Mouse (Mus musculus) right cerebral cortex, adult 18-20 months (tissue): Measurements from ENCODE around the gene Hoxb3.

Experiments used
- DNase-seq: peaks from one replicate; pipeline ENCODE4 v3.0.0; 2022; ENCODE audit warnings: mixed read lengths

The Hoxb3 gene

DNA sequence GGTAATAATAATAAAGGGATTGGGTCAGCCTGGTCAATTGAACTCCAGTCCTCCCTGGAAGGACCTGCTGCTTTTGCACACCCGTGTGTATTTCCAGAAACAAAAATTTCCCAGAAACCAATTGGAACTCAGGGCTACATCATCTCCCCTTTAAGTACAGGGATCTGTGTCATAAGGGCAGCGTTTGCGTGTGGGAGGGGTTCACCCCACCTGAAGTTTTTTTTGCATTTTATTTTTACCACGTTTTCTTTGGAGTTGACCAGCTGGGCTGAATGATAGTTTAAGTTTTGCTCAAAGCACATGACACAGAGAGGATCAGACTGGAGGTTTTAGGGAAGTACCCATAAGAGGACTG lies 19.4 kb downstream of the Hoxb3 start:
- no peak for DNase-seq

DNA sequence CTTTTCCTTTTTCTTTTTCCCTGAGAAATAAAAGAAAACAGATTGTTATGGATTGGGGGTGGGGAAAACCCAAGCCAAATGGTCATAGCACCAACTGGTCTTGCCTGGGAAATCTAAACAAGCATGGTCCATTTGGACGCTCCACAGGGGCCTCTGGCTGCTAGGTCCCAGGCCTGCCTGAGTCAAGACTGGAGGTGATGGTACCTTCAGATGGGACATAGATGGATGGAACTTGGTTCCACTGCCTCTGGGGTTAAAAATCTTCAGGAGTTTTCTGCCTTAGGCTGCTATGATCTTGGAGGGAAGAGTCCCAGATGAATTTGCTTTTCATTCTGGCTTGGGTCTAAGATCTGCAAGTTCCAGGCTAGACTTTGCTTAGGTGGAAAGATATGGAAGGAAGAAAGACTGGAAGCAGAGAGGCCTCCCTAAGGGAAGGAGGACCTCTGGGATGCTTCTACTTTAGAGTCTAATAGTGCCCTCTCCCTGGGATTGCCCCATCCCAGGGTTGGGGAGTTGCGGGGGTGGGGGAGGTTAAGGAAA lies 20.1 kb downstream of the Hoxb3 start:
- no peak for DNase-seq

DNA sequence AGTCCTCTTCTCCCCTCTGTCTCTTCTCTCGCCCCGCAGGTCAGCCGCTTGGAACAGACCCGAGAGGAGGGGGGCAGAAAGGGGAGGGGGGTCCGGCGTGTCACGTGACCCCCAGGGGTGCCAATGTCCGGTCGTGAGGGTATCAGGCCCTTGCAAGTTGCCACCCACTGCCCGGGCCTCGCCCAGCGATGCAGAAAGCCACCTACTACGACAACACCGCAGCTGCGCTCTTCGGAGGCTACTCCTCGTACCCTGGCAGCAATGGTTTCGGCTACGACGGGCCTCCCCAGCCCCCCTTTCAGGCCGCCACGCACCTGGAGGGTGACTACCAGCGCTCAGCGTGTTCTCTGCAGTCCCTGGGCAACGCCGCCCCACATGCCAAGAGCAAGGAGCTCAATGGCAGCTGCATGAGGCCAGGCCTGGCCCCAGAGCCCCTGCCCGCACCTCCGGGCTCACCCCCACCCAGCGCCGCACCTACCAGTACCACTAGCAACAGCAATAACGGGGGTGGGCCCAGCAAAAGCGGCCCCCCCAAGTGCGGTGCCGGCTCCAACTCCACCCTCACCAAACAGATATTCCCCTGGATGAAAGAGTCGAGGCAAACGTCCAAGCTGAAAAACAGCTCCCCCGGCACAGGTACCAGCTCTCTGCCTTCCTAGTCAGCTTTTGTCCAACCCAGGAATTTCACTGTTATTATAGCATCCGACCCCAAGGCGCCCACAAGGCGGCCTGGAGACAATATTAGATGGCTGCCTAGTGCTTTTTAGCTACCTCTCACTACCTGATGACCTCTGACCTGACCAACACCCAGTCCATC lies 21.1 kb downstream of the Hoxb3 start:
- no peak for DNase-seq

DNA sequence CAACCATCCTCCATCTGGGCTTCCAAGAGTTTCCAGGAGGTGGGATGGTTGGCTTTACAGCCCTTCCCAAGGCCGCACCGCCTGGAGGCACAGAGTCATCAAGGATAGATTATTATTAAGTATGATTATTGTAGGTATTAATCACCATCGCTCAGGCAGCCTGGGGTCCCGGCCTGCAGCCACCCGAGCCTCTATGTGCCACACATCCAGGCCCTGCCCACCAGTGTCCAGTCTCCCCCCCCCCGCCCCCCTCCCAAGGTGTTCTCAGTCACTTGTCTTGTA lies 21.7 kb downstream of the Hoxb3 start:
- no peak for DNase-seq

DNA sequence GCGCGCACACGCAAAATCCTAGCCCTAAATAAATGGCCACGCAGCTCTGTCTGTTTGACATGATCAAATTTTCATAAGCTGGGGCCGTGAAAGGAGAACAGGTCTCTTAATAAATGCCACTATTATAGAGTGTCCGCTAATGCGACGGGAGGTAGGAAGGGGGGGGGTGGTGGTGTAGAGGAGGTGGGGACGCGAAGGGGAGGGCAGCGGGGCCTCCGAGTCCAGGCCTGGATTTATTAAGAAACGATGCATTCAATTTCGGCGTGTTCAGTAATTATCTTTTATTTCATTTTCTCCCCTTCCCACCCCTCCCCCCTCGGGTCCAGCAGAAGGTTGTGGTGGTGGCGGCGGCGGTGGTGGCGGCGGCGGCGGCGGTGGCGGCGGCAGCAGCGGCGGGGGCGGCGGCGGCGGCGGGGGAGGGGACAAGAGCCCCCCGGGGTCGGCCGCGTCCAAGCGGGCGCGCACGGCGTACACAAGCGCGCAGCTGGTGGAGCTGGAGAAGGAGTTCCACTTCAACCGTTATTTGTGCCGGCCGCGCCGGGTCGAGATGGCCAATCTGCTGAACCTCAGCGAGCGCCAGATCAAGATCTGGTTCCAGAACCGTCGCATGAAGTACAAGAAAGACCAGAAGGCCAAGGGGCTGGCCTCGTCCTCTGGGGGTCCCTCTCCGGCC lies 22.2 kb downstream of the Hoxb3 start:
- no peak for DNase-seq

DNA sequence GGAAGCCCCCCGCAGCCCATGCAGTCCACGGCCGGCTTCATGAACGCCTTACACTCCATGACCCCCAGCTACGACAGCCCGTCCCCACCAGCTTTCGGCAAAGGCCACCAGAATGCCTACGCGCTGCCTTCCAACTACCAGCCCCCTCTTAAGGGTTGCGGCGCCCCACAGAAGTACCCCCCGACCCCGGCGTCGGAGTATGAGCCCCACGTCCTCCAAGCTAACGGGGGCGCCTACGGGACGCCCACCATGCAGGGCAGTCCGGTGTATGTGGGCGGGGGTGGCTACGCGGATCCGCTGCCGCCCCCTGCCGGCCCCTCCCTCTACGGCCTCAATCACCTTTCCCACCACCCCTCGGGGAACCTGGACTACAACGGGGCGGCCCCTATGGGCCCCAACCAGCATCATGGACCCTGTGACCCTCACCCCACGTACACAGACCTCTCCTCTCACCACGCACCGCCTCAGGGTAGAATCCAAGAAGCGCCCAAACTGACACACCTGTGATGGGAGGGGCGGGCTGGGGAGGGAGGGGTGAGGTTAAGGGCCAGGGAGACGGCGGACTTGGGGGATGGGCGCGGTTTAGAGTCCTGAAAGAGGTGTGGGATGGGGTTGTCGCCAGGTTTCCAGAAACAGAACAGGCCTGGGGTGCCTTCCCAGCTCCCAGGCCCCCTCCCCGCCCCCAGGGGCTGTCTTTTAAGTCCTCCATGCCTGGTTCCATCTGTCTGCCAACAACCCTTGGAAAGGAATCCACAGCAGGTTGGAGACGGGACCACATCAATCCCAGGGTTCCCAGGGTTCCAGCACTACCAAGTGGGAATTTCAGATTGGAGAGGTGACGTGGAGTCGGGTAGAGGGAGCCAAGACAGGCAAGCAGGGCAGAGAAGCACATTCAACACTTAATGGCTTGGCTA lies 23.0 kb downstream of the Hoxb3 start:
- no peak for DNase-seq

DNA sequence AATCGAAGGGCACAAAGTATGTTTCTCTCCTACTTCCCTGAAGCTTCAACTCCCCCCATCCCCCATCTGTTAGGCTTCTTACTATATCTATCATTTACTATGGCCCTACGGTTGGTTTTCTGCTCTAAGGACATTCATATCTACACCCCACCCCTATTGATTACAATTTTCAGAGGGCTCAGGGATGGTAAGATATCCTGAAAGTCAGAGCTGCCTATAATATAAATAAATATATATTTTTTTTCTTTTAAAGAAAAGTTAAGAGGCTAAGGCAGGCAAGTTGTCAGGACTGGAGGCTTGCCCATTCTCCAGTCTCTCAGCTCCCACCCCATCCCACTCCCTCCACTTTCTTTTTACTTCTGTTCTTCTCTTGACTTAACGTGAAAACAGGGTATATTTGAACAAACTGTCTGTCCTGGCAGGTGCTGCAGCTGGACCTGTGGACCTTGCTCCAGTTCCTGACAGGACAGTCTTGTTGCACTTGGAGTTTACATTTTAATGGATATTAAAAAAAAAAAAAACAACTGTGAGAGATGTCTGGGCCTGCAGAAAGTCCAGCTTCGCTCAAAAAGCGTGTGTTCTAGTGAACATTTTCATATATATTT lies 23.9 kb downstream of the Hoxb3 start:
- no peak for DNase-seq

DNA sequence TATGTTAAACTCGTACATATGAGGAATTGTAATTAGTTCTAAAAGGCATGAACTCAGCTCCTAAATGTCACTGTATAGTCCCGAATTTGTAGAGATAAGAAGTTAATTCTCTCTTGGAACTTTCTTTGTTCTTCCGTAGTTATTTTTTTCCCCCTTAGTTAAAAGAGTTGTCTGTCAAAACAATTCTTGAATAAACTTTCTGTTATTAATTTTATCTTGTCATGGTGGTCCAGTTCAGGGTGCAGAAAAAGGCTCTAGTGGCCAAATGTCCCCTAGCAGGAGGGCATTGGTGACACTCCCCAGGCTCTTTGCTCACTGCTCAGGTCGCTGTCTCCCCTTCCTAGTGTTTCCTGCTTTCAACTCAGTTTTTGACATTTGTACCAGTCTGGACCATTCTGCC lies 24.6 kb downstream of the Hoxb3 start:
- DNase-seq: no peak

DNA sequence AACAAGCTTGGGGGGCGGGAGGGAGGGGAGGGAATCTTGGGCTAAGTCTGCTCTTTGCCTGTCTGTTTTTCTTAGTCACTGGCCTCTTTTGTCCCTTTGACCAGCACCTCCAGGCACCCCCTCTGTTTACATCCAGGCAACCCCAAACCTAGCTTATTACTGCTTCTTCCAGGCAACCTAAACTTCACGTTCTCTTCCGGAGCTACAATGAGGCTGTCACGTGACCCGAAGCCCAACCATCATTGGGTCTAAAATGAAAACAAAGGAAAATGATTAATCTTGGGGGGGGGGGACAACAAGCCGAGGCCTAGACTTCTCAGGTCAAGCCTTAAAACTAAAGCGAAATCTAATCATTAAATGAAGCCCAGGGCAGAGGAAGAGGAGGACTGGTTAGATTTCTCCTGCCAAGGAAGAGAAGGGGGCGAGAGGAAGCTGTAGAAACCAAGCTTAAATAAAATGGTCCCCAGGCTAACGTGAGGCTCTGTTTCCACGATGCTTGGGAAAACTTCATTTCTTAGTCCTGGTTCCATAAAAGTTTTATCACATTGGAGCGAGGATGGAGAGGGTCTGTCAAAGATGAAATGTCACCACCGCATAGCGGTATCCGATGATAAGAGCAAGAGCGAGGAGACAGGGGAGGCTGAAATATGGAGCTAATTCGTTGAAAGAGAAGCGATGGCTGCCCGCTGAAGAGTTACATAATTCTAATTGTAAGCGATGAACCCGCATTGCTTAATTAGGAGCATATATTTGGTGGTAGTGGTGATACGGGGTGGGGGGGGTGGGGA lies 25.2 kb downstream of the Hoxb3 start:
- DNase-seq: no peak

DNA sequence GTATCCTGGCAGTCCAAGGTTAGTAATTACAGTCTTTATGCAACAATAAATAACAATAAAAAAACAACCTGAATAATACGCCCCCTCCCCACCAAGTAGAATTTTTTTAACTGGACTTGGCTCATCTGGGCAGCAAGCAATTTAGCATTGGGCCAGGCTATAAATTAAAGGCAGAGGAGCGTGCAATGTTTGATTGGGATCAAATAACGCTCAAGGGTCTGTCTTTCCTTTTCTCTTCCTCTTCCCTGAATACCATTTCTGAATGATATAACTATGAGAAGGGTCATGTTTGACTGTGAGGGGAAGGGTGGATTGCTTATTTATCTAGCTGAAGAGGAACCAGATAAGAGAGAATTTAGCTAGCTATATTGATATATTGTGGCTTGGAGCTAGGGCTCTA lies 25.9 kb downstream of the Hoxb3 start:
- no peak for DNase-seq

DNA sequence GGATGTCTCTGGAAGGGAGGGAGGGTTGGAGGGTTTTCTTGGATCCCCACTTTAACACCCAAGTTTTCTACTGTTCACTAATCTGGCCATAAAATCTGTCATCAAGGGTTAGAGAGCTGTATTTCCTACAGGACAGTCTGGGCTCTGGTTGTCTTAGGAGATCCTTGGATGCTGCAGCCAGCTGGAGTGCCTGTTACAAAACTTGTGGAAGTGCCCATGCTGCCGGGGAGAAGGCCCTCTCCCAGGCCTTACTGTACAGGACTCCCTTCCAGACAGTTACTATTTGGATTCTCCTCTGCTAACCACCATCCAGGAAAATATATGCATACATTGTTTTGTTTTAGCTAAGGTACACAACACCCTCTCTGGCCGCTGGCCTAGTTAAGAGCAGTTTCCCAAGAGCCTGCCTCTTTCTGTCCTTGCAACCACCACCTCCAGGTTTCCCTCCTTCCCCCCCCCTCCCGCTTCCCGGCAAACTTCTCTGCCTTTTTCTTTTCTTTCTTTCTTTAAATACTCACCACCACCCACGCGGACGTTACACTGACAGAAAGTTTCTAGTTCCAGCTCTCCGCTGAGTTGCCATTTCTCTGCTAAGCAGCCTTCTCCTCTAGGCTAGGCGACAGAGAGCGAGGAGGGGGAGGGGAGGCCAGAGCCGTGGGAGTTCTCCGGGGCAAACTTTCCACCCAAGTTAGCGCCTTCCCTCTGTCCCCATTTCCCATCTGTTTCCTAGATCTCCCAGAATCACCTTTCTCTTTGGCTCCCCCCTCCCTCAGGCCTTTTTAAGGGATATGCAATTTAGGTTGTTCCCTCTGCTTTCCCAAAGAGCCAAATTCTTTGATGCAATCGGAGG lies 26.6 kb downstream of the Hoxb3 start:
- no peak for DNase-seq

DNA sequence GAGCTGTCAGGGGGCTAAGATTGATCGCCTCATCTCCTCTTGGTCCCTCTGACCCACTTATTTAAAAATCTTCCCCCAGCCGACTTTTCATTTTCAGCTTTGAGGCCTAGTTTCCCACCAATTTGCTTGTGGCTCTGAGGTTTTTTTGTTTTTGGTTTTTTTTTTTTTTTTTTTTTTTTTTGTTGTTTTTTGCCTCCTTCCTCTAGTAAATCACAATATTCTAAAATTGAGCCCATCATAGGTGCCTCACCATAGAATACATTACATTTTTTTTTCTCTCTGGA lies 27.2 kb downstream of the Hoxb3 start, which contains the start of gene Hoxb2:
Hoxb2 (plus strand) TSS at position 185 of the 284 bp plus-strand sequence.
- DNase-seq: no peak

DNA sequence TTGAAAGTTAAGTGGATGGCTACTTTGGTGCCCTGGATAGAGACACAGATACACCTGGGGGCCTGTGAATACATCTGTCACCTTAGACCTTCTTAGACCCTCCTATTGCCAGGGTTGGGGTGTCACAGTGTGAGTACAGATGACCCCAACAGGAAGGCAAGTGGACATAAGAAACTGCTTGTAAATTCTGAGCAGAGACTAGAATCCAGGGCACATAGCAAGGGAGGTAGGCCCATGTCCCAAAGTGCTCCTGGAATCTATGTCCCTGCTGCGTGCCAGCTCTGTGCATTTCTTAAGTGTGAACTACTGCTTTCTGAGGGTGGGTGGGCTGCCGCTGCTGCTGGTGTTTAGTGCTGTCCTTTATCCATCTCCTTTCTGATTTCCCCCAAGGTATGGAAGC lies 27.7 kb downstream of the Hoxb3 start:
- DNase-seq: no peak

DNA sequence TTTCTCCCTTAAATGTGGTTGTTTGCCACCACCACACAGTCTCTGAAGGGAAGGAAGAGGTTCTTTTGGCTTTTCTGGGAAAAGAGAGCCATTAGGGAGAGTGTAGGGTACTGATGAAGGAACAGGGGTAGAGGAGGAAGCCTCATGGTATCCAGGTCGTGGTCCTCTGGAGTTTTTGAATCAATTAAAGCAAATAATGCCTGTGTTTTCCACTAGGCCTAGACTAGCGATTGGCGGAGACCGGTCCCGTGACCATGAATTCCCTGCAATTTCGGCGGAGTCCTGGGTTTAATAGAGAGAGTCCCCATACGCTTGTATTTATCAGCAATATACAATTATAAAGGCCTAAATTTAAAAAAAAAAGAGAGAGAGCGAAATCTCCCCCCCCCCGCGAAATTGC lies 28.2 kb downstream of the Hoxb3 start:
- DNase-seq: no peak

DNA sequence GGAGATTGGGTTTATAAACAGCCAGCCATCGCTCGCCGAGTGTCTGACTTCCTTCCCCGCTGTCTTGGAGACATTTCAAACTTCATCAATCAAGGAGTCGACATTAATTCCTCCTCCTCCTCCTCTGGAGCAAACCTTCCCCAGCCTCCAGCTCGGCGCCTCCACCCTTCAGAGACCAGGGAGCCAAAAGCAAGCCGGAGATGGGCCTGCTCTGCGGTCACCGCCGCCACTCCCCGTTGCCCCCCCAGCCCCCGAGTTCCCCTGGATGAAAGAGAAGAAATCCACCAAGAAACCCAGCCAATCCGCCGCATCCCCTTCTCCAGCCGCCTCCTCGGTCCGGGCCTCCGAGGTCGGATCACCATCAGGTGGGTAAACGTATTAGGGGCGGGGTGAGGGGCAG lies 28.7 kb downstream of the Hoxb3 start:
- no peak for DNase-seq

DNA sequence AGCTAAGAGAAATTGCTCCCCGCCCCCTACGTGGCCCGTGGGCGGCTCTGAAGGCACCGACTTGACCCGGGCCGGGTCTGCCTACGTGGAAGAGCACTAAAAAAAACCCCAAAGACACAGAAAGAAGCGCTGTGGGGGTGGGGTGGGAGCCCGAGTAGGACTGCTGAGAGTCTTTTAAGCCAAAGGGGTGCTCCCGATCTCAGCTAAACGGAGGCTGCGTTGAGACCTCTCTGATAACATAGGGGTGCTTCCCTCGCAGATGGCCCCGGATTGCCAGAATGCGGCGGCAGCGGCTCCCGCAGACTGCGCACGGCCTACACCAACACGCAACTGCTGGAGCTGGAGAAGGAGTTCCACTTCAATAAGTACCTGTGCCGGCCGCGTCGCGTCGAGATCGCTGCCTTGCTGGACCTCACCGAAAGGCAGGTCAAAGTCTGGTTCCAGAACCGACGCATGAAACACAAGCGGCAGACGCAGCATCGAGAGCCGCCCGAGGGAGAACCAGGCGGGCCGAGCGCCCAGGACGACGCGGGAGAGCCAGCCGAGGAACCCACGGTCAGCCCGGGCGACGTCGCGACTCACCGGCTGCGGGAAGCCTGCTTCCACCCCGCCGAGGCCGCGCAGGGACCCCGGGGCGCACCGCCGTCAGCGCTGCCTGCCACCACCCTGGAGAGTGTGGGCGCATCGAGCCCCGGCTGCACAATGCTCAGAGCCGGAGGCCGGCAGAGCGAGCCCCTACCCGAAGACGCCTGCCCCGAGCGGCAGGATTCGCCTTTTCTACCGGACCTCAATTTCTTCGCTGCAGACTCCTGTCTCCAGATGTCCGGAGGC lies 29.8 kb downstream of the Hoxb3 start:
- DNase-seq: no peak

DNA sequence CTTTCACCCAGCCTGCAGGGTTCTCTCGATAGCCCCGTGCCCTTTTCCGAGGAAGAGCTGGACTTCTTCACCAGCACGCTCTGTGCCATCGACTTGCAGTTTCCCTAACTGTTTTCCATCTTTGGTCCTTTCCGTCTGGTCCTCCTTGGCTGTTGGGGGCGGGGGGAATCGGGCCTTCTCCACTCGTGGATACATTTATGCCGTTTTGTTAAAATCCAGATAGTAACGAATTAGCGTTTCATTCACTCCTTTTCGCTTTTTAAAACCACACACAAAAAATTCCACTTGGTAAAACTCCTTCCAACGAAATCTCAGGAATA lies 30.4 kb downstream of the Hoxb3 start:
- DNase-seq: no peak

DNA sequence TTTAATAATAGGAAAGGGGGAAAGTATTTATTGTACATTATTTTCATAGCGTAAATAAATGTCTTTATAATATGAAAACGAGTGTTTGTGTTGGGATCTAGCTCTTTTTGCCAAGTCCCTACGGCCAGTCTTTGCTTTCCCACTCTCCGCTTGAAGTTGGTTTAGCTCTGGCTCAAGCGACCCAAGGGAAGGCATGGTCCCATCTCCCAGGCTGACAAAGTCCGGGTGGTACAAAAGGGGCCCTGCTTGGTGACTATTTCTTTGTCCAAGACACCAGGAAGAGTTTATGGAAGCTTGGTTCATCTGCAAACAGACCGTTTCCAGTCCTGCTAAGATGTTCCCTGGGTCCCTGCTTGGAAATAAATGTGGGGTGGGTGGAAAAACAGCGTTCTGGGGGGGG lies 30.8 kb downstream of the Hoxb3 start:
- DNase-seq: no peak

DNA sequence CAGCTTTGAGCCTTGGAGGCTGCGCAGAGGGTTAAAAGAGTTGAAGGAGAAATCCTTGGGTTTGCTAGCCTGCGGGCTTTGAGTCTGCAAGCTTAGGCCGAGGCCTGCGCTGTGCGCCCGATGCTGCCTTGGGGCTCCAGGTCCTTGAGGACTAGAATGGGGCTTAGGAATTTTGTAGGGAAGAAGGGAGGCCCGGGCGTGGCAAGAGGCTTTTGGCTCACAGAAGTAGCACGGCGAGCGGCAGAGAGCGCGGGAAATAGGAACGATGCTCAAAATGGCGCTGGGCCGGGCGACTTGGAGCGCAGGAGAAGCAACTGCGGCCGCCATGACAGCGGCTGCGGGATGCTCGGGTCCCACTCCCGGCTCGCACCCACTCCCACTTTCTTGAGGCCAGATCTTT lies 31.2 kb downstream of the Hoxb3 start:
- no peak for DNase-seq

DNA sequence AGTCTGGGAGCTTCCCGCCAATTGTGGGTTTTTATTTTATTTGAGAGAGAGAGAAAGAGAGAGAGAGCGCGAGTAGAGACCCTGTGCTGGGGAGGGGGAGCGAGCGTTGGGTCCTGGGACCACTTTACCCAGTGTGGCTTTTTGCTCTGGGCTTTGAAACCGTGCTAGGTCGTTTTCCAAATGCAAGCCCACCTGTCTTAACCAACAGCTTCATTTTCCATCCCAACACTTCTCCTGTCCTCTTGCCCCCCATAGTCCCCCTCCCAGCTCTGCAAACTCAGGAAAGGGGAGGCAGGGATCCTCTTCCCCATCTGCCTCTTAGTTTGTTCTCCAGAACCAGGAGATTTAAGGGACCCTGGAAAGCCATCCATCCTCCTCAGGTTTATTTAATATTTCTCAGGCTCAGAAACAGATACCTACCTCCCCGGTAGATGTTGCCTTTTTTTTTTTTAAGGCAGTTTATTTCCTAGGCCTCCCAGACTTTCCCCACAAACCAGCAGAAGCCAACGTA lies 31.7 kb downstream of the Hoxb3 start:
- DNase-seq: no peak

DNA sequence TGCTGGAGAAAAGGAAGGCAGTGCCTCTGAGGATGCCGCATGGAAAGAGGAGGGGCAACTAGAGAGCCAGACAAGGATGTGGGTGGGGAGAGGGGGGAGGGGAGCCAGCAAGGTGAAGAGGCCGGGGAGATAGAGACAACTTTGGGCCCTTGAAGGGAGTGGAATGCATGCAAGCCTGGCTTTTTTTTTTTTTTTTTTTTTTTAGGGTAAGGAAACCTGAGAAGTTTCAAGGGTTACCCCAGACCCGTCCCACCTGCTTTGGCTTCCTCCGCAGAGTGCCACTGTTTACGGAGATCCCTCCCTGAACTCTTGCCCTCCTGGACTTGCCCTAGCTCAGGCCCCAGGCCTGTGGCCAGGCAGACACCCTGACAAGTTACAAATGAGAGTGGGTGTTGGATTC lies 40.7 kb downstream of the Hoxb3 start:
- DNase-seq: no peak
